Mouse (Mus musculus): ENCODE data around the gene Skida1.

The Skida1 gene

DNA sequence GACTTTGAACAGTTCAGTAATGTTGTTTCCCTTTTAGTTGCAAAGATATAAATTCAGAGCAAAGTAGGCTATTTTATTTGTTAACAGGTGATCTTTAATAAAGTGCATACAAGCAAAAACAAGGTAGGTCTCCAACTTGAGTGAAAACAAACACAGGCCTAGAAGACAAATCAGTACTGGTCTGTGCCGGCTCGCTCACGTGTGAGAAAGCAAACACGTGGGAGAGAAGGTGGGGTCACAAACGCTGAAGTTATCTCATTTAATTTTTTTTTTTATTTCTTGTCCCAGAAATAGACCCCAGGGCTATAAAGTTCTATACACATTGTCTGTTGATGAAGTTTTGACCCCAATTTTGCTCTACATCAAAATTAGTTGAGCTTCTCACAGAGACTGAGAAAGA lies 23.7 kb downstream of the Skida1 start:
- in situ Hi-C loops (cut with MboI, MseI), result loop anchor here (10.0 kb wide), 1 partner anchor 660 kb away; no protein-coding TSS in a partner anchor

DNA sequence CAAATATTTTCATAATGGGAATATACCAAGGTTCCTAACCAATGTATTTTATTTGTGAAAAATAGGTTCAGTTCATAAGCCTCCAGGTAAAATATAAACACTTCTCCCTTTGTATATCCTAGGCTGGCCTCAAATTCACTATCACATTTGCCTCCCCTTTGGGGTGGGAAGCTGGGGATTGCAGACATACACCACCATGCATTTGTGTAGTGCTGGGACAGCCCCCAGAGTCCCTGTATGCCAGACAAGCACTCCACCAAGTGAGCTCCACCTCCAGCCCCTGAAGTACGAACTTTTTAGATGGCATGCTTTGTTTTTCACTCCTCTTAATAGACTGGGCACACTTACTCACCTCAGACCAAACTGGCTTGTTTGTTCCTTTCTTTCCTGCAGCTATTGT lies 26.0 kb downstream of the Skida1 start:
- in situ Hi-C loops (cut with MboI, MseI), result loop anchor here (10.0 kb wide), 1 partner anchor 662 kb away; no protein-coding TSS in a partner anchor

GRCm38 (mm10) chr2:18019122-18019521 lies 29.7 kb downstream of the Skida1 start:
- in situ Hi-C loops (cut with MboI, MseI), result no loop called here

- in situ Hi-C loops (cut with MboI, MseI), result no loop called here
Observed at GRCm38 (mm10) chr2:18017321-18017720, 31.5 kb downstream of the Skida1 start.

DNA sequence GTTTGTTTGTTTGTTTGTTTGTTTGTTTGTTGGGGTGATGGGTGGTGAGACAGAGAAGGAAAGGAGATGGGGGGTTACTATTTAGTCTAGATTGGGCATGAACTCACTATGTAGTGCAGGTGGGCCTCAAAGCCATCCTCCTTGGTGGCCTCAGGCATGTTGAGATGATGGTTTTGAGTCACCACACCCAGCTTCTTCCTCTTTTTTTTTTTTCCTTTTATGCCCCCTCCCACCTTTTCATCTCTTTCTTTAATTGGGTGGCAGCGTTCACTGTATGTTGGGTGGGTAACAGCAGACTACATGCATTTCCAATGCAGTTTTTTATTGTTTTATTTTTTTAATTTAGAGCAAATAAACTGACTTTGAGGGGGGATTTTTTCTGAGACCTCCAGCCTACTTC lies 32.2 kb downstream of the Skida1 start:
- in situ Hi-C loops (cut with MboI, MseI), result no loop called here

- in situ Hi-C loops (cut with MboI, MseI), result no loop called here
Observed at GRCm38 (mm10) chr2:18015581-18015980, 33.3 kb downstream of the Skida1 start.

DNA sequence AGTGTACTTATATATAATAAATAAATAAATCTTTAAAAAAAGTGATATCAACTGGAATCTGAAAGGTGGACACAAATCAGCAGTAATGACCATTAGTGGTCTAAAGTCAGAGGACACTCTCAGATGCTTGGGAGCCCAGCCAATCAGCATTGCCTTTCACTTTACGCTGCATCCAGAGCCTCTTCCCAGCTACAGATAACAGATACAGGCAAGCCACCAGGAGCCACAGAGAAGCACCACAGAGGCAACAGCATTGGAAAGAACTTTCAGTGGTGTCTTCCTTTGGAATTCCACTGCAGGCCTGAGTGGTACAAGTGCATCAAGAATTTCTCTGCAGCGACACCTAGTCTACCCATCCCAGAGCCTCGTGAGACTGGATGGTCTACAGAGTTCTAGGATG lies 36.0 kb downstream of the Skida1 start:
- in situ Hi-C loops (cut with MboI, MseI), result loop anchor here (5.0 kb wide), 1 partner anchor 56 kb away; no protein-coding TSS in a partner anchor

DNA sequence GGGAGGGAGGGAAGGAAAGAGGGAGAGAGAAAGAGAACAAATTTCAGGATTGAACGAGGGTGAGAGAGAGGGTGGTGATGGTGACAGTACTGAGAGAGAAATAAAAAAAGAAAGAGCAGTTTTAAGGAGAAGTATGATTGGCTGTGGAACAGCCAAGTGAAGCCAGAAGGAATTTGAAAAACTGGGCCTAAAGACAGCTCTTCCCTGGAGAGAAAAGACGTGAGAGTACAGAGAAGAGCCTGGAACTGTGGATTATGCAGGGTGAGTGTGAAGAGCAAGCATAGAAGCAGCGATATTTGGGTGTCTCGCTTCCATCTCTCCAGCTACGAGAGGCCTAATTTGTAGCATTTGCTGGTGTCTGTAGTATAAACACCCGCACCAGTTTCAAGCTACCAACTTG lies 37.6 kb downstream of the Skida1 start:
- in situ Hi-C loops (cut with MboI, MseI), result loop anchor here (5.0 kb wide), 1 partner anchor 54 kb away; no protein-coding TSS in a partner anchor

DNA sequence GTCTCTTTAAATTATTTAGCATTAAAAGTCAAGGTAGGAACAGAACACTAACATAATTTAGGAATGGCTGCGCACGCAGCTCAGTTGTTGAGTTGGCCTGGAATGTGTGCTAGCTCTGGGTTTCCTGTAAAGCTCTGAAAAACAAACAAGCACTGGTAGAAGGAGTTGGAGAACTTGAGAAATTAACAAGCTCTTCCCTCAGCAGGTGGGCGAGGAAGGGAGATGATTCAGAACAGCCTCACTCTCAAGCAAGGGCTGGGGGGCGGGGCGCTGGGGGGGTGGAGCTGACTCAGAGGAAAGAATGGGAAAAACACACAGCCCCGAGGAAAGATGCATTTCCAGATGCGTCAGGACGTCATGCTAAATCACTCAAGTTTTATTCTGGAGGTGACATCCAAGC lies 43.7 kb downstream of the Skida1 start:
- in situ Hi-C loops (cut with MboI, MseI), result no loop called here

DNA sequence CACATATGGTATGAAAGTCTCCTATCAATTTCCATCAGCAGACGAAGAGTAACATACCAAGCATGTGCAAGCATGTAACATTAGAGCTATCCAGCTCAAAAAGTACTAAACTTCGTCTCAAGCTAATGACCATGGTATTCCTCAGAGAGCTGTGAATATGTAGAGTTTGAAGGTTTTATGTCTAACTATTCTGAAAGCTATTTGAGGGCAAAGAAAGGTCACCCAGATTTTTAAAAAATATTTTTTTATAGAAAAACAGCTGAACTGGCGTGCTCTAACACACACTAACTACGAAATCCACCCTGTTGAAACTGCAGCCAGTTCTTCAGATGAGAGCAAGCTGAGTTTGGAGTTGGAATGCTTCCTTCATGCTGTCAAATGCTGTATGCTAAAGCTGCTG lies 44.6 kb downstream of the Skida1 start:
- in situ Hi-C loops (cut with MboI, MseI), result no loop called here

GRCm38 (mm10) chr2:18002306-18002705 lies 46.5 kb downstream of the Skida1 start:
- in situ Hi-C loops (cut with MboI, MseI), result no loop called here

GRCm38 (mm10) chr2:17996858-17997257 lies 52.0 kb downstream of the Skida1 start, which contains the start of gene H2al2a:
H2al2a (minus strand) TSS chr2:17996958.
- in situ Hi-C loops (cut with MboI, MseI), result no loop called here
